Mouse (Mus musculus): ENCODE measurements around the gene Gucy2d. TPM values are rescaled to one million over a fixed set of nuclear protein-coding genes. Genes with fewer than 3 reads are reported as not detected.

Gucy2d gene
- polyA plus RNA-seq, 1 experiment from 2014 or later = not detected

DNA sequence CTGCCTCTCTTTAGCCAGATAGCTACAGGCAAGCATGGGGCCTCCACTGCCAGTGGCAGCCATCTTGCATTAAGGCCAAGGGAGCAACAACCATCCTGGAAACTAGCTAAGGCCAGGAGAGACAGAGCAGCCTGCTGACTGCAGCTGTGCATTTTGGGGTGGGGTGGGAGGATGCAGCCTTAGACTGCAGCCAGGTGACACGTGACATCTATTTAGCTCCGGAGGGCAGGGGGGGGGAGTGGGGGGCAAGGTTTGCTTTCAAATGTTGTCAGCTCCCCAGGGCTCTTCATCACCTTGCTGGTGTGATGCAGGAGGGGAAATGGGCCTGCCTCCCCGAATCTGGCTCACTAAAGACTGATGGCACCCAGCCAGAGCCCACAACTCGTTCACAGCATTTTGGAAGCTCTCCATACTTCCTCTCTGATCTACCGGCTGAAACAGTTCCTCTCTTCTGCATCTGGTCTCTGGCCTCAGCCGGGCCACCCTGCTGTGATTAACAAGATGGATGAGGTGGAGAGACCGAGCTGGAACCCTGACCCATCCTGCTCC, 83.7 kb downstream of the Gucy2d start:
- ATAC-seq (ENCODE audit: insufficient number of reproducible peaks, insufficient read depth, low FRiP score, low read depth) = peak; percentile 44; the same call in 1 of the 2 replicates
- H3K27ac ChIP-seq (ENCODE audit: low read length) = peak overlapping the region; percentile 82
- peaks cover 23% of the 10 kb centered on the region for H3K4me1 ChIP-seq (ENCODE audit: control insufficient read depth, insufficient read depth, low read length)
- H3K9me3 ChIP-seq (ENCODE audit: control insufficient read depth, low read depth, low read length) = no peaks in the 10 kb centered on the region
- no peaks in the 10 kb centered on the region for H3K27me3 ChIP-seq (ENCODE audit: control insufficient read depth, insufficient read depth, low read length)
- no peak overlapping the region for H3K4me3 ChIP-seq (ENCODE audit: low read depth, low read length)
- H3K4me2 ChIP-seq (replicated peaks; ENCODE audit: low read depth, low read length) = no peak overlapping the region
- 3% methylated on average over 7 of the region's 7 CpGs for WGBS
- no peaks in the 10 kb centered on the region for H3K36me3 ChIP-seq (ENCODE audit: control insufficient read depth, insufficient read depth, low read length)
- H3K9ac ChIP-seq (replicated peaks; ENCODE audit: low read depth, low read length) = no peak overlapping the region

GRCm38 (mm10) chr7:98524401-98524800, 84.2 kb downstream of the Gucy2d start:
- ATAC-seq (ENCODE audit: insufficient number of reproducible peaks, insufficient read depth, low FRiP score, low read depth) = no peak
- Histone ChIP-seq H3K36me3 (ENCODE audit: control insufficient read depth, insufficient read depth, low read length) (no peaks in the 10 kb centered on the region), H3K27ac (ENCODE audit: low read length) (peak overlapping the region; percentile 82; the same call in 1 of the 2 replicates), H3K4me3 (ENCODE audit: low read depth, low read length) (no peak overlapping the region), H3K4me1 (ENCODE audit: control insufficient read depth, insufficient read depth, low read length) (peaks cover 23% of the 10 kb centered on the region), H3K27me3 (ENCODE audit: control insufficient read depth, insufficient read depth, low read length) (no peaks in the 10 kb centered on the region), H3K9ac (replicated peaks; ENCODE audit: low read depth, low read length) (no peak overlapping the region), H3K9me3 (ENCODE audit: control insufficient read depth, low read depth, low read length) (no peaks in the 10 kb centered on the region), H3K4me2 (replicated peaks; ENCODE audit: low read depth, low read length) (no peak overlapping the region)
- 33% methylated on average over 6 of the region's 6 CpGs for WGBS

DNA sequence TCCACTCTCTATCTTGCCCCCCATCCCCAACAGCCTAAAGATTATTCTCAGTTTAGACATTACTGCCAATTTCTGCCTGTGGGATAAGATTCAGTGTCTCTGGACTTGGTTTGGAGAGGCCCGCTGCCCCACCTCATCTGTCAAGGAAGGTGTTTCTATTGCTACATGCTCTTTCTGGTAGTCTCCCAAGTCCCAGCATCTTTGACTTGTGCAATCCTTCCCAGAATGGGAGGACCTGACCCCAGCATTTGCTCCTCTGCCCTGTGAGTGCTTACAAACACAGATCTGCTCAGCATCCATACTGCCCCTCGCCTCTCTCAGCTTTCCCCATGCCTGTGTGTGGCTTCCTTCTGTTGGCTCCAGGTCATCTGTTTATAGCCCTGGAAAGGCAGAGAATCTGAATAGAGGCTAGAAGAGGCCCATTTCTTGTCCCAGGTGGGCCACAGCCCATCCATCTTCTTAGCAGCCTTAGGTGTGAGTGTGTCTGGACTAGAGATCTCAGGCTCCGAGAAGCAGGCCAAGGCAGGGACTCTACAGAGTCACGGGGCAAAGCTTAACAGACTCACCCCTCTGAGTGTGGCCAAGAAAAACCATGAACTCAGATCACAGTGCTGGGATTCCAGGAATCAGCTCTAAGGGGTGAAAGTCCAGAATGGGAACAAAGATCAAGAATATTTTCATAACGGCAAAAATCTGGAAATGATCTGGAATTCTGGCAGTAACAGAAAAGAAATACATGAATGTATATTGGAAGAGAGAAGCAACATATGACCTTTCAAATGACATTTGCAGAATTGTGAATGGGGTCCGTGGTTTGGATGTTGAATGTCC, 84.9 kb downstream of the Gucy2d start:
- WGBS = 70% methylated on average over 6 of the region's 6 CpGs
- peak overlapping the region; percentile 82; the same call in 1 of the 2 replicates for H3K27ac ChIP-seq (ENCODE audit: low read length)
- H3K9me3 ChIP-seq (ENCODE audit: control insufficient read depth, low read depth, low read length) = no peaks in the 10 kb centered on the region
- ATAC-seq (ENCODE audit: insufficient number of reproducible peaks, insufficient read depth, low FRiP score, low read depth) = no peak
- H3K27me3 ChIP-seq (ENCODE audit: control insufficient read depth, insufficient read depth, low read length) = no peaks in the 10 kb centered on the region
- H3K4me2 ChIP-seq (replicated peaks; ENCODE audit: low read depth, low read length) = no peak overlapping the region
- H3K36me3 ChIP-seq (ENCODE audit: control insufficient read depth, insufficient read depth, low read length) = no peaks in the 10 kb centered on the region
- H3K4me3 ChIP-seq (ENCODE audit: low read depth, low read length) = no peak overlapping the region
- H3K4me1 ChIP-seq (ENCODE audit: control insufficient read depth, insufficient read depth, low read length) = peaks cover 23% of the 10 kb centered on the region
- H3K9ac ChIP-seq (replicated peaks; ENCODE audit: low read depth, low read length) = no peak overlapping the region

Other genes starting within 250 kb of the Gucy2d start
- gene B3gnt6, start 240.9 kb upstream of the Gucy2d start, polyA plus RNA-seq (2014; fragmentation: Nextera tagmentation; extraction: Ambion mirVana) = 0.10 TPM in 1 of 2 replicates, not detected in the other
- 22.9 and 25.6 TPM in 2 replicates for gene Acer3, start 119.2 kb upstream of the Gucy2d start, polyA plus RNA-seq (2014; fragmentation: Nextera tagmentation; extraction: Ambion mirVana)
- 18.4 and 19.1 TPM in 2 replicates for gene Tsku, start 79.1 kb upstream of the Gucy2d start, polyA plus RNA-seq (2014; fragmentation: Nextera tagmentation; extraction: Ambion mirVana)
- gene Lrrc32, start 48.9 kb downstream of the Gucy2d start, polyA plus RNA-seq (2014; fragmentation: Nextera tagmentation; extraction: Ambion mirVana) = 11.3 and 12.4 TPM in 2 replicates
- 42.4 and 46.0 TPM in 2 replicates for gene Emsy, start 216.4 kb downstream of the Gucy2d start, polyA plus RNA-seq (2014; fragmentation: Nextera tagmentation; extraction: Ambion mirVana)

Data from stomach, embryonic 14.5 days (tissue).